Mouse (Mus musculus) fibroblast of lung, adult 2 months (primary cell): ENCODE data around the gene Ypel1.

Experiments
- DNase-seq: peaks from one replicate; pipeline ENCODE4 v3.0.0-alpha.2; 2011; ENCODE audit warnings: low read depth

Gene Ypel1

DNA sequence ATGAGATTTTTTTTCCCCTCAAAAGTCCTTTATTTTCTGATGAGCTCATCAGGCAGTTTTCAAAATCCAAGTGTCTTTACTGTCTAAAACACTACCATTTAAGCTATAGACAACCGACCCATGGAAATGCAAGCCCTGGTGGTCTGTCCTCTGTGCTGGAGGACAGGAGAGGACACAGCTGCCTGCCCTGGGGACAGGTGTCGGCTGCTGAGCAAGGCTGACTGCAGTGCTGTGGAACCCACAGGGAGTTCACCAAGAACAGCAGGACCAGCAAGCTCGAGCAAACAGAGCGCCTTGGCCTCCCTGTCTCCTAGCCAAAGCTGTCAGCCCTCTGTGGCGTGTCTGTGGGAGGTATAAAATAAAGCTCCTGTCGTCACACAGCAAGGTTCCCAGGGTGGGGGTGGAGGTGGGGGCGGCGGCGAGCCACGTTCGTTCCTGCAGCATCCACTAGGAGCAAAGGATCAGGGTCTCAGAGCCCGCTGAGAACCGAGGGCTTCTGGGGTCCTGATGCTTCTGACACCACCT lies 17.2 kb downstream of the Ypel1 start:
- DNase-seq: no peak

GRCm38 (mm10) chr16:17088346-17088745 lies 18.9 kb downstream of the Ypel1 start:
- DNase-seq: no peak

GRCm38 (mm10) chr16:17096938-17097337 lies 27.4 kb downstream of the Ypel1 start:
- no peak for DNase-seq

GRCm38 (mm10) chr16:17102630-17103220 lies 33.2 kb downstream of the Ypel1 start:
- no peak for DNase-seq

- no peak for DNase-seq
Measured at GRCm38 (mm10) chr16:17104600-17104999, 35.1 kb downstream of the Ypel1 start.

- DNase-seq: peak; percentile 46
Measured at GRCm38 (mm10) chr16:17110771-17111743, 41.6 kb downstream of the Ypel1 start, which contains the start of gene Ppil2. Gene Ppil2 (minus strand): TSS chr16:17111257.

GRCm38 (mm10) chr16:17117309-17117799 lies 47.9 kb downstream of the Ypel1 start:
- DNase-seq: no peak

DNA sequence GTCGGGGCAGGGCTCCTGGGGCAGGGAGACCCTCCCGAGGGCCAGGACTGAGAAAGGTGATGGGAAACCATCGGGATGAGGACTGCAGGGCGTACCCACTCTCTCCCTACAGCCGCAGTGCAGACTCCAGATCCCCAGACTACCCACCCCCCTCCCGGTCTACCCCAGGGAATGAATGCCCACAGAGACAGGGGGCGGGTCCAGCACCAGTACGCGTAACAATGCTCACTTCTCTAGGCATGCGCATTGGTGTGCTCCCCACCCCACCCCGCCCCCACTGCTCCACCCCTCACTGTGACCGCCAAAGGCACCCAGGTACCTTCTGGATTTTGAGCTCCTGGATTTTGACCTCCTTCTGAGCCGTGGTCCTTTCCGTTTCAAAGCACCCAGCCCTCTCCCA lies 52.1 kb downstream of the Ypel1 start:
- DNase-seq: no peak

GRCm38 (mm10) chr16:17124119-17124870 lies 54.8 kb downstream of the Ypel1 start:
- no peak for DNase-seq

- no peak for DNase-seq
Measured at GRCm38 (mm10) chr16:17124871-17125520, 55.5 kb downstream of the Ypel1 start, which contains the start of gene 2610318N02Rik. Gene 2610318N02Rik (minus strand): TSS chr16:17125167.

- no peak for DNase-seq
Measured at GRCm38 (mm10) chr16:17127292-17127691, 57.8 kb downstream of the Ypel1 start.

GRCm38 (mm10) chr16:17131191-17132088 lies 61.9 kb downstream of the Ypel1 start:
- no peak for DNase-seq

DNA sequence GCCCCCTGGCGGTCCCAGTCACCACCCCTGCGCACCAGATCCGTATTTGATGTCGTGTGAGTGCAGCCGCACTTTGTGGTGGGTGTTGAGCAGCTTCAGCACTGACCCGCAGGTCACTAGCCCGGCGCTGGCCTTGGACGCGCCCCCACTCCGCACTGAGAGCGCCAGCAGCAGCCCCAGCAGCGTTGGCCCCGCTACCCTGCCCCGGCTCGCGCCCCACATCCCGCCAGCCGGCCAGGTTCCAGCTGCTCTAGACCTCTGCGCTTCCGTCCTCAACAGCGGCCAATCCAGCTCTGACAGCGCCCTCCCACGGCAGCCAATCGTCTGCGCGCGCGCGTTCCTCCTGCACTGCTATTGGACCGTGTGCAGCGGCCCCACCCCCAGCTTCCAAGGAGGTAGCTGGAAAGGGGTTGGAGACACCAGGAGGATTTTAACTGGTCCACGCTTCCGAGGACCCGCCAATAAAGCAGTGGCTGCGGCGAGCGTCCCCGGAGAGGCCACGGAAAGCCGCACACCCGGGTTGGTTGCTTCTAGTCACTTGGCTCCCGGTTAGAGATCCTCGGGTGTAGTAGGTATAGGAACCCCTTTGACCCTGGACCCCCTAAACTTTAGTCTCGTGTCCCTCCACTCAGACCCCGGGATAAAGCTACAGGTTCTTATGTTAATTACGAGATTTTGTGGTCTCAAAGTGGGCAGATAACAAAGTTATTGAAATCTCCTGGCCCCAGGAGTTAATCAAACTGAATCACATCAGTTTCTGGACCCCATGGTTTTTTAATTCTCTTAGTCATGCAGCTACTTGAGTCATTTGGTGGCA lies 62.8 kb downstream of the Ypel1 start, which contains the start of gene Sdf2l1:
Gene Sdf2l1, minus strand, starts transcription at position 295 of the 817 bp plus-strand sequence.
- DNase-seq: peak; percentile 88

DNA sequence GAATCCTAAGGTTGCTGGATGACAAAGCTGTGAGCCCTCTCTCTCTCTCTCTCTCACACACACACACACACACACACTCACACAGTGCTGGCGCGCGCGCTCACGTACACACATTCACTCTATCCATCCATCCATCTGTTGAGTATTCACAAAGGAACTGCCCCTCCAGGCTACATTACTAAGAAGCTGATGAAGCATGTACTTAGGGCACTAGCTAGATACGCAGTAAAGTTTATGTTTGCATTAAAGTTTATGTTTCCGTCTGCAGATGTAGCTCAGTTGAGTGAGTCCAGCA lies 63.4 kb downstream of the Ypel1 start:
- DNase-seq: no peak
